Mouse (Mus musculus): ENCODE results near the gene Tns1. TPM values are rescaled to one million over a fixed set of nuclear protein-coding genes. Genes with fewer than 3 reads are reported as not detected.
A peak's percentile ranks its signal among the peaks of the same experiment; 100 is the strongest.

The Tns1 gene
- polyA plus RNA-seq, 1 experiment from 2014 or later = 20.3 TPM

- no peak overlapping the region for H3K4me2 ChIP-seq
- 48% methylated on average over 6 of the region's 6 CpGs for WGBS (ENCODE audit: insufficient replicate concordance)
- no peak overlapping the region for H3K4me3 ChIP-seq (replicated peaks)
- no peak for ATAC-seq (ENCODE audit: insufficient read depth)
- no peak overlapping the region for H3K27ac ChIP-seq (replicated peaks)
- H3K9me3 ChIP-seq (replicated peaks) = no peaks in the 10 kb centered on the region
- H3K9ac ChIP-seq = no peak overlapping the region
- no peaks in the 10 kb centered on the region for H3K36me3 ChIP-seq (replicated peaks)
- 0 out of 2 replicates have a peak, but pooled peaks cover under 1% of the 10 kb centered on the region for H3K4me1 ChIP-seq (replicated peaks)
- peaks cover 50% of the 10 kb centered on the region for H3K27me3 ChIP-seq
Observed at GRCm38 (mm10) chr1:74103654-74104353, 20.4 kb downstream of the Tns1 start.

- WGBS (ENCODE audit: insufficient replicate concordance) = under 1% methylated on average over 13 of the region's 14 CpGs
- H3K36me3 ChIP-seq (replicated peaks) = no peaks in the 10 kb centered on the region
- ATAC-seq (ENCODE audit: insufficient read depth) = no peak
- no peaks in the 10 kb centered on the region for H3K9me3 ChIP-seq (replicated peaks)
- H3K27me3 ChIP-seq = peaks cover 96% of the 10 kb centered on the region
- 0 out of 2 replicates have a peak, but pooled peaks cover 6% of the 10 kb centered on the region for H3K4me1 ChIP-seq (replicated peaks)
- H3K9ac ChIP-seq = no peak overlapping the region
- H3K27ac ChIP-seq (replicated peaks) = no peak overlapping the region
- peak overlapping the region; percentile 45 for H3K4me2 ChIP-seq
- 0 out of 2 replicates have a peak overlapping the region, but pooled peaks have one; percentile 31 for H3K4me3 ChIP-seq (replicated peaks)
Observed at GRCm38 (mm10) chr1:74099001-74099435, 25.2 kb downstream of the Tns1 start.

GRCm38 (mm10) chr1:74098004-74099000 lies 25.9 kb downstream of the Tns1 start:
- Histone ChIP-seq H3K27ac (replicated peaks) (no peak overlapping the region), H3K4me3 (replicated peaks) (peak overlapping the region; percentile 31), H3K36me3 (replicated peaks) (no peaks in the 10 kb centered on the region), H3K4me2 (peak overlapping the region; percentile 45), H3K9me3 (replicated peaks) (no peaks in the 10 kb centered on the region), H3K4me1 (replicated peaks) (0 out of 2 replicates have a peak, but pooled peaks cover 6% of the 10 kb centered on the region), H3K9ac (no peak overlapping the region), H3K27me3 (peaks cover 92% of the 10 kb centered on the region)
- 1% methylated on average over 58 of the region's 58 CpGs for WGBS (ENCODE audit: insufficient replicate concordance)
- ATAC-seq (ENCODE audit: insufficient read depth) = no peak

GRCm38 (mm10) chr1:74095728-74096127 lies 28.5 kb downstream of the Tns1 start:
- Histone ChIP-seq H3K27me3 (peaks cover 79% of the 10 kb centered on the region), H3K9ac (no peak overlapping the region), H3K27ac (replicated peaks) (no peak overlapping the region), H3K9me3 (replicated peaks) (no peaks in the 10 kb centered on the region), H3K4me1 (replicated peaks) (0 out of 2 replicates have a peak, but pooled peaks cover 6% of the 10 kb centered on the region), H3K4me3 (replicated peaks) (no peak overlapping the region), H3K36me3 (replicated peaks) (no peaks in the 10 kb centered on the region), H3K4me2 (no peak overlapping the region)
- WGBS (ENCODE audit: insufficient replicate concordance) = 35% methylated on average over 3 of the region's 3 CpGs
- ATAC-seq (ENCODE audit: insufficient read depth) = no peak

DNA sequence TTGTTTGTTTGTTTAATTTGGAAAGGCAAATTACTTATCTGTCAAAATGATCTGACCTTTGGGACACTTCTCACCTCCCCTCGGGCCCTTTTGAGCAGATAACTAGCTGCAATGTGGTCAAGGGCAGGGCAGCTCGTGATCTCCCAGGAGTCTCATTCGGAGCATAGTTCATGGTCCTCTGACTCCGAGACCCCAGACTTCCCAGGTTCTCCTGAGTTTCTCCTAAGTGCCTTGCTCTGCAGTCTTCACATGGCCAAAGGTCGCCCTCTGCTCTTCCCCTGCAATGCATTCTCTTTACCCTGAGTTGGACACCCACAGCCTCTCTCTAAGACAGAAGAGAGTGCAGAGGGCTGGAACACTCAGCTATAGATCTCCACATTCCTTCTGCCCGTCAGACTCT lies 29.0 kb downstream of the Tns1 start:
- no peak overlapping the region for H3K9ac ChIP-seq
- H3K27me3 ChIP-seq = peaks cover 74% of the 10 kb centered on the region
- no peak for ATAC-seq (ENCODE audit: insufficient read depth)

GRCm38 (mm10) chr1:74094497-74095270 lies 29.6 kb downstream of the Tns1 start:
- ATAC-seq (ENCODE audit: insufficient read depth) = no peak
- H3K4me2 ChIP-seq = no peak overlapping the region
- peaks cover 68% of the 10 kb centered on the region for H3K27me3 ChIP-seq
- no peak overlapping the region for H3K4me3 ChIP-seq (replicated peaks)
- no peaks in the 10 kb centered on the region for H3K9me3 ChIP-seq (replicated peaks)
- WGBS (ENCODE audit: insufficient replicate concordance) = 38% methylated on average over 7 of the region's 7 CpGs
- H3K27ac ChIP-seq (replicated peaks) = no peak overlapping the region
- H3K4me1 ChIP-seq (replicated peaks) = 0 out of 2 replicates have a peak, but pooled peaks cover 6% of the 10 kb centered on the region
- no peak overlapping the region for H3K9ac ChIP-seq
- H3K36me3 ChIP-seq (replicated peaks) = no peaks in the 10 kb centered on the region

More for the DNA sequence above, 29.0 kb downstream of the Tns1 start:
- WGBS (ENCODE audit: insufficient replicate concordance) = 35% methylated on average over 6 of the region's 6 CpGs
- no peak overlapping the region for H3K4me2 ChIP-seq
- H3K4me3 ChIP-seq (replicated peaks) = no peak overlapping the region
- no peaks in the 10 kb centered on the region for H3K36me3 ChIP-seq (replicated peaks)
- no peaks in the 10 kb centered on the region for H3K9me3 ChIP-seq (replicated peaks)
- H3K4me1 ChIP-seq (replicated peaks) = 0 out of 2 replicates have a peak, but pooled peaks cover 6% of the 10 kb centered on the region
- no peak overlapping the region for H3K27ac ChIP-seq (replicated peaks)

GRCm38 (mm10) chr1:74093447-74093846 lies 30.8 kb downstream of the Tns1 start:
- Histone ChIP-seq H3K27ac (replicated peaks) (no peak overlapping the region), H3K4me2 (no peak overlapping the region), H3K4me3 (replicated peaks) (no peak overlapping the region), H3K9me3 (replicated peaks) (no peaks in the 10 kb centered on the region), H3K36me3 (replicated peaks) (no peaks in the 10 kb centered on the region), H3K27me3 (peaks cover 59% of the 10 kb centered on the region), H3K4me1 (replicated peaks) (0 out of 2 replicates have a peak, but pooled peaks cover 2% of the 10 kb centered on the region), H3K9ac (no peak overlapping the region)
- ATAC-seq (ENCODE audit: insufficient read depth) = no peak
- 50% methylated on average over 5 of the region's 5 CpGs for WGBS (ENCODE audit: insufficient replicate concordance)

GRCm38 (mm10) chr1:74092242-74092641 lies 32.0 kb downstream of the Tns1 start:
- Histone ChIP-seq H3K9ac (no peak overlapping the region), H3K27me3 (peaks cover 47% of the 10 kb centered on the region), H3K36me3 (replicated peaks) (no peaks in the 10 kb centered on the region), H3K4me3 (replicated peaks) (no peak overlapping the region), H3K27ac (replicated peaks) (no peak overlapping the region), H3K4me1 (replicated peaks) (no peaks in the 10 kb centered on the region), H3K9me3 (replicated peaks) (no peaks in the 10 kb centered on the region), H3K4me2 (no peak overlapping the region)
- 53% methylated on average over 10 of the region's 10 CpGs for WGBS (ENCODE audit: insufficient replicate concordance)
- ATAC-seq (ENCODE audit: insufficient read depth) = no peak

- Histone ChIP-seq H3K4me2 (no peak overlapping the region), H3K4me1 (replicated peaks) (no peaks in the 10 kb centered on the region), H3K36me3 (replicated peaks) (no peaks in the 10 kb centered on the region), H3K9me3 (replicated peaks) (no peaks in the 10 kb centered on the region), H3K27ac (replicated peaks) (0 out of 2 replicates have a peak overlapping the region, but pooled peaks have one; percentile 30), H3K4me3 (replicated peaks) (no peak overlapping the region), H3K9ac (no peak overlapping the region), H3K27me3 (peaks cover 42% of the 10 kb centered on the region)
- WGBS (ENCODE audit: insufficient replicate concordance) = 31% methylated on average over 6 of the region's 6 CpGs
- ATAC-seq (ENCODE audit: insufficient read depth) = no peak
Observed at GRCm38 (mm10) chr1:74091611-74092224, 32.5 kb downstream of the Tns1 start.

- Histone ChIP-seq H3K27ac (replicated peaks) (0 out of 2 replicates have a peak overlapping the region, but pooled peaks have one; percentile 30), H3K9me3 (replicated peaks) (no peaks in the 10 kb centered on the region), H3K9ac (no peak overlapping the region), H3K36me3 (replicated peaks) (no peaks in the 10 kb centered on the region), H3K4me3 (replicated peaks) (no peak overlapping the region), H3K4me2 (no peak overlapping the region), H3K27me3 (peaks cover 36% of the 10 kb centered on the region), H3K4me1 (replicated peaks) (no peaks in the 10 kb centered on the region)
- 38% methylated on average over 7 of the region's 7 CpGs for WGBS (ENCODE audit: insufficient replicate concordance)
- no peak for ATAC-seq (ENCODE audit: insufficient read depth)
Observed at GRCm38 (mm10) chr1:74091138-74091537, 33.1 kb downstream of the Tns1 start.

Data from liver, embryonic 15.5 days (tissue).